Mouse (Mus musculus): ENCODE data around the gene Plvap.

The Plvap gene

DNA sequence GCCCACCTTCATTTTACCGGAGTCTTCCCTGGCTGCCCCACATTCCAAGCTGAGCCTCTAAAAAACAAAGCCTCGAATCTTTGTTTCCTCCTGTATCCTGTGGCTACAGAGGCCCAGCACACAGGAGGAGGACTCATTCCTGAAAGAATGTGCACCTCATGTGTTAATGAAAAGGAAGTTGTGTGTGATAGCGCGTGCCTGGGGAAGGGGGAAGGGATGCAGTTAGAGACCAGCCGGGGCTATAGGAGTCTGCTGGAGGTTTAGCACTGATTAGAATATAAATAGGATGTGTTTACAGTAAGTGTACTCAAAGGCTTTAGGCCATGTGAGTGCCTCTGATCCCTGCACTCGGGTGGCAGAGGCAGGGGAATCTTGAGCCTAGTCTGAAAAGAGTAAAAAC, 14.7 kb upstream of the Plvap start:
- DNase-seq (ENCODE audit: low read depth, low spot score) = no peak

DNA sequence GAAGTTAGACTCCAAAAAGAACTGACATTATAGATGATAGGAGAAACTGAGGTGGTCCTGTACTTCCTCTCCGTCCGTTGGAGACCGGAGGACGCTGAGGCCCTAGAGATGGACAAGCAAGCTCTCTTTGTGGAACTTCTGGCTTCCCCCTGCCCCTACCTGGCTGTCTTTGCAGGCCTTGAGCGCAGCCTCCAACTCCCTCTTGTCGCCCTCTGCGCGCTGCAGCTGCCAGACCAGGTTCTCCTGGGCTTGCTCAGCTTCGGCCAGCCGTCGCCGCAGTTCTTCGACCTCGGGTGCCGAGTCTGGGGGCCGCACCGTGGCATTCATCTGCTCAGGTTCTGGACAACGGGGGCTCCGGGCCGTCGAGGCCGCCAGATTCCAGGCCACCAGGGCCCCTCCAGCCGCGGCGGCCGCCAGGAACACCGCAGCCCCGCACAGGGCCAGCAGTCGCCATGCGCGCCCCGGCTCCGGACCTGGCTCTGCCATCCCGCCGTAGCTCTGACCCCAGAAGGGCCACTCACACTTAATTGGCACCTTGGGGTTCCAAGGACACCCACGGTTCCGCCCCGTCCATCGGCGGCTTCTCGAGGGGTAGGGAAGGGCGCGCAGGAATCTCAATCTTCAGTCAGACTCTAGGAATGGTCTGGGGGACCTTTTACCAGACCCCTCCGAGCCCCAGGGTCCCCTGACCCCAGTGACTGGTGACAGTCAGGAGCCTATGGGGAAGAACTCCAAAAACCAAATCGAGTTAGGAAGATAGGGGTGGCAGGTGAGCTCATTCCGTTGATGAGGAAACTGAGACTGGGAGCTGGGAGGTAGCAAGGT, 13.9 kb upstream of the Plvap start, which contains the start of gene Ccdc194:
TSS of gene Ccdc194 (minus strand) at position 486 of the 825 bp plus-strand sequence.
- no peak for DNase-seq (ENCODE audit: low read depth, low spot score)

DNA sequence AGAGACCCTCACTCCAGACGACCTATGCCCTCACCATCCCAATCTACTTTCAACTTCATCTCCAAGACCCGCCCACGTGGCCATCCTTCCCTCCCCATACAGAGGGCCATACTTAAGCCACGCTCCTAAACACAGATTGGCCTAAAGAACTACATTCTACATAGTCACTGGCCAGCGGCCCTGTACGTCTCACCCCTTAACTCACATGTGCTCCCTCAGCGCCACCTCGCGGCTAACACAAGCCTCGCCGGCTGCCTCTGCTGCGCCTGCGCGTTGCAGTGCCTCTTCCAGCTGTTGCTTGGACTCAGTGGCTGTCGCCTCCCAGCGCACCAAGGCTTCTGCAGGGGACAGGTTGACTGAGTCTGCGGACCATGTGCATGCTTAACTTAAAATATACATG, 10.1 kb upstream of the Plvap start:
- DNase-seq (ENCODE audit: low read depth, low spot score) = peak; percentile 87

DNA sequence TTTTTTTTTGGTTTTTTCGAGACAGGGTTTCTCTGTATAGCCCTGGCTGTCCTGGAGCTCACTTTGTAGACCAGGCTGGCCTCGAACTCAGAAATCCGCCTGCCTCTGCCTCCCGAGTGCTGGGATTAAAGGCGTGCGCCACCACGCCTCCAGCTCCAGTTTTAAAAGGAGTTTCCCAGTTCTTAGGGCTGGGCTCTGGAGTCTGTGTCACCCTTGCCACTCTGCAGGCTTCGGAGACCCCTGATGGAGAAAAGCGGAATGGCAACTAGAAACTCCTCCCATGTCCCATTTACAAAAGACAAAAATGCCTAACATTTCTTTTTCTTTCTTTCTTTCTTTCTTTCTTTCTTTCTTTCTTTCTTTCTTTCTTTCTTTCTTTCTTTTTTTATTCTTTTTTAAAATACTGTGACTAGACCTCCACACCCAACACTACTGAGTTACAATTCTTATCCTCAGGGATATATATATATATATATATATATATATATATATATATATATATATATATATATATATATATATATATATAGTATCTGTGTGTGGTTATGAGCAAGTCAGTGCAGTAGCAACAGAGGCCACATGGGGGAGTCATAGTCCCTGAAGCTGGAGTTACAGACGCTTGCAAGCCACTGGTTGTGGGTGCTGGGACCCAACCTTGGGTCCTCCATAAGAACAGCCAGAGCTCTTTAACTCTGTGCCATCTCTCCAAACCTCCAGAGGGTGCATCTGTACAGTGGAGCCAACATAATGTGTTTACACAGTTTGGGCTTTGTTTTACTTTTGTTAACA, 7.7 kb upstream of the Plvap start:
- peak; percentile 56 for DNase-seq (ENCODE audit: low read depth, low spot score)

DNA sequence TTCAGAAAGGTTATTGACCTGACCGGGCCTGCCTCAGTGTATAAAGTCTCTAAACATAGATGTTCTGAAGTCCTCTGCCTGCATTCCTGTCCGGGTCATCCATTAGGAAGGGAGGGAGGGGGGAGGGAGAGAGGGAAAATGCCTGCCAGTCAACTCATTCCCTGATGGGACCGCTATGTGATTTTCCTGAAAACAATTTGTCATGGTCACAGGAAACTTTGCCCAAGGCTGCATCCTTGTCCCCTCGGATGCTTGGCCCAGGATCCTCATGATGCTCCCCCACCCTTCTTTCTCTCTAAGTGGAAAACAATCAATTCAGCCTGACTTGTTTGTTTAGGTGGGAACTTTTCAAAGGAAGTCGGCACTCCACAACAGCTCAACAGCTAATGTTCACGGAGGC, 5.2 kb upstream of the Plvap start:
- no peak for DNase-seq (ENCODE audit: low read depth, low spot score)

DNA sequence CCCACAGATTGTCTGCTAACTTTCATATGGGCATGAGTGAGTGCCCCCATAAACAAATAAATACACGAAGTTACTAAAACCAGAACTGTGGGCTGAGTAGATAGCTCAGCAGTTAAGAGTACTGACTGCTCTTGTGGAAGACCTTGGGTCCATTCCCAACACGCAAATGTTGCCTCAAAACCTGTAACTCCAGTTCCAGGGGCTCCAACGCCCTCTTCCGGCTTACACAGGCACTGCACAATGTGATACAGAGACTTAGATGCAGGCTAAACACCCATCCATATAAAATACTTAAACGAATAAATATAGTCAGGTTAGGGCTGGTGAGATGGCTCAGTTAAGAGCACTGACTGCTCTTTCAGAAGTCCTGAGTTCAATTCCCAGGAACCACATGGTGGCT, 3.5 kb upstream of the Plvap start:
- no peak for DNase-seq (ENCODE audit: low read depth, low spot score)

DNA sequence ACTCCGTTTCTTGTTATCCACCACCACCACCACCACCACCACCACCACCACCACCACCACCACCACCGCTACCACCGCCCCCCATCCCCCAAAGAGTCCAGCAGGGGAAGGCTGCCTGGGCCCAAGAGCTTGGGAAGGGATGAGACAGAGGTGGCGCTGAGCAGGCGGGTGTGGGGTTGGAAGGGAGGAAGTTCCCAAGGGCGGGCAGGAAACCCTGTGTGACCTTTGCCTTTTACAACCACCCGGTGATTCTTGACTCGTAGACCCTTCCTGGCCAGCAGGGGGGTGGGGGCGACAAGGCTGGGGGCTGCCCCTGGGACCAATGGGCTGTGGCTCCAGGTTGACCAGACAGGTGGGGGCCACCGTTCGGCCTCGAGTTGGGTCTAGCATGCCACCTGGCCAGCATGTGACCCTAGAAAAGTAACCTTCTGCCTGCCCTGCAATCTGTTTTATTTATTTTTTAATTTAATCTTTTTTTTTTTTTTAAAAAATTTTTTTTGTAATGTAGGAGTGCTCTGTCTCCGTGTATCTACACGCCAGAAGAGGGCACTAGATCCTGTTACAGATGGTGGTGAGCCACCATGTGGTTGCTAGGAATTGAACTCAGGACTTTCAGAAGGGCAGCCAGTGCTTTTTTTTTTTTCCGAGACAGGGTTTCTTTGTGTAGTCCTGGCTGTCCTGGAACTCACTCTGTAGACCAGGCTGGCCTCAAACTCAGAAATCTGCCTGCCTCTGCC, 1.6 kb upstream of the Plvap start:
- DNase-seq (ENCODE audit: low read depth, low spot score) = no peak

DNA sequence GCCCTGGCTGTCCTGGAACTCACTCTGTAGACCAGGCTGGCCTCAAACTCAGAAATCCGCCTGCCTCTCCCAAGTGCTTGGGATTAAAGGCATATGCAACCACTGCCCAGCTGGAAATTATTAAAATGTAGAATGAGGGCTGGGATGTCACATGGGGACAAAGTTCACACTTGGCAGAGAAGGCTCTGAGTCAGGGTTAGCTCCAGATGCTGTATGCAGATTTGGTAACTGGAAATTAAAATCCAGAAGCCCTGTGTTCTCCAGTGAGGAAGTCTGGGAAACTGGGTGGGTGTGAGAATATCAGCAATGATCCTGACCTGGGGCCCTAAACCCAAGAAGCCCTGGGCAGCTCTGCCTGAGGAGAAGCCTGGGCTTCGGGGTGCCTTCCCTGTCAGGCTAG, 2.2 kb downstream of the Plvap start:
- DNase-seq (ENCODE audit: low read depth, low spot score) = no peak

DNA sequence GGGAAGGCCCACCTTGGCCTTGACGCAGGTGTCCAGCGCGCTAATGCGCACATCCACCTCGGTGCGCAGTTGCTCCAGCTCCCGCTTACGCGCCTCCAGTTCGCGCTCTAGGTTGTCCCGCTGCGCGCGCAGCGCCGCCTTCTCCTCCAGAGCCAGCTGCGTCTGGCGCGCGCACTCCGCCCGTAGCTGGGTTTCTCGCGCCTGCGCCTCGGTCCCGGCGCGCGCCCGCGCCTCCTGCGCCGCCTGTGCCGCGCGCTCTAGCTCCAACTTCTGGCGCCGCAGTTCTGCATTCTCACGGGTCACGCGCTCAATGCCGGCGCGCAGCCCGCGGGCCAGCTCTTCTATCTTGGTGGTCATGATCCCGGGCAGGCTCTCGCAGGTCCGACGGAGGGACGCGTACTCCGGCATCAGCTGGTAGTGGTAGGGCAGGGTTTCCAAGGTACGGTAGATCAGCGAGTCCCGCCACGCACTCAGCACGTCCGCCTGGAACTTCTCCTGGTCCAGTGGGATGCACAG, 3.9 kb downstream of the Plvap start:
- peak; percentile 68 for DNase-seq (ENCODE audit: low read depth, low spot score)

DNA sequence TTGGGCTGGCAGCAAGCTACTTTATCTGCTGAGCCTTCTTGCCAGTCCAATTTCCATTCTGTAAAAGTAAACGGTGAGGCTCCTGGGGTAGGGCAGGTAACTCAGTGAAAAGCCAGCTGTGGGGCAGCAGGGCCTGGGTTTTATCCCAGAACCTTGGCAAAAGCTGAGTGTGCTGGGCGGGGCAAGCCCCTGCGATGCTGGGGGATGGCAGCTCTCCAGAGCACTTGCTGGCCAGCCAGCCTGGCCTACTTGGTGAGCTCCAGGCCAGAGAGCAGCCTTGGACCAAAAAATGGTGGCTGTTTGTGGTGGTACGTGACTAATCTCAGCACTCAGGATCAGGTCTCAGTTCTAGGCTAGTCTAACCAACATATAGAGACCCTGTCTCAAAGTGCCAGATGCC, 5.6 kb downstream of the Plvap start:
- no peak for DNase-seq (ENCODE audit: low read depth, low spot score)

DNA sequence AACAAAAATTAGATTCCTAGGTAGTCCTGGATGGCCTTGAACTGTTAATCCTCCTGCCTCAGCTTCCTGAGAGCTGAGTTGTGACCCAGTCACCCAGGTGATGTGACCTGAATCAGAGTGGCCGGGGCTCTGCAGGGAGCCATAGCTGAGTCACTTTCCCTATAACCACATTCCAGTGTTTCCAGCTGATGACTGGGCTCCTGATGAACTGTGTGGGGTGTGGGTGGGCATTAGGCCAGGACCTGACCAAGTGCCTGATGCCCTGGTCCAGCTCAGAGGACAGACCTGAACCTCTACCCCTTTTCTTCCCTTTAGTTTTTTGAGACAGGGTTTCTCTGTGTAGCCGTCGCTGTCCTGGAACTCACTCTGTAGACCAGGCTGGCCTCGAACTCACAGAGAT, 6.2 kb downstream of the Plvap start:
- no peak for DNase-seq (ENCODE audit: low read depth, low spot score)

DNA sequence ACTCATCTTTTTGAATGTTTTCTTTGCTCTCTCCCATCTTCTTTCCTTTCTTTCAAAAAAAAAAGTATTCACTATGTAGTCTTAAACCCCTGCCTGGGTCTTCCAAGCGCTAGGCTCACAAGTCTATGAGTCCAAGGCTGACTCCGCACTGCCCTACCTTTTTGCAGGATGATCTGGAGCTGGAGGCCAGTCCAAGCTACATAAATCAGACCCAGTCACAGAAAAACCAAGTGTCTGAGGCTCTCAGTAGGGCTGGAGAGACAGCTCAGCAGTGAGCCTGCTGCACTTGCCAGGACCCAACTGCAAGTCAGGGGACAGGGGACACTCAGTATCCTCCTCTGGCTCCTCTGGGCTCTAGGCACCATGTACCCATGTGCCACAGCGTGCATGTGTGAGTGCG, 7.2 kb downstream of the Plvap start:
- no peak for DNase-seq (ENCODE audit: low read depth, low spot score)

DNA sequence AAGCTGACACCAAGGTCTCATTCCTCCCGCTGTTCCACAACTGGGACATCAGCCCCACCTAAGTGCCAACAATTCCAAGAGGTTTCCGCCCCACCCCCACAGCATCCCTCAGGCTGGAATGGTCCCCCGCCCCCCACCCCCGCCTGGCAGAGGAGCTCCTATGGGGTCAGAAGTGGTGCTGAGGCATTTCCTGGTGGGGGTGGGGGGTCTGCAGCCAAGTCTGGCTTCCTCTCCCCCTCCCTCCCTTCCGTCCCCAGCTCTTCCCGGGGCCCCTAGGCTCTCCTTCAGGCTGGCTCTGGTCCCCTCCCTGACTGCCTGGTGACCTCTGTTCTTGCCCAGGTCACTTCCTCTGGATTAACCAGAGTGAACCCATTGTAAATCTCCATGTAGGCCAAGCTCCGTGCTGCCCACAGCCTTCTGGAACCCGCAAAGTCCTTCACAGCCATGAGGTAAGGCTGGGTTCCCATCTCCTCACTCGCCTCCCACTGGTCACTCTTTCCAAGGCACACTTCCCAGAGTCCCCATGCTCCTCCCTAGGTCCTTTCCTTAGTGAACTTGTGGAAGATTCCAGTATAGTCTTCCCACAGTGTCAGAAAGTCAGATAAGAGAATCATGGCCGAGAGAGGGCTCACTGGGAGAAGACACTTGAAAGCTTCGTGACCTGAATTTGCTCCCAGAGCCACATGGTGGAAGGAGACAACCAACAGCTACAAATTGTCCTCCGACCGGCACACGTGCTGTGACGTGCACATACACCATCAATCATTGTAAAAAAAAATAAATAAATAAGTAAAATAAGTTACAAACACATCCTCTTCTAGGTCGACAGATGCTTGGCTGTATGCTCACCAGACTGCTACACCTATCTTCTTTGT, 12.5 kb downstream of the Plvap start:
- no peak for DNase-seq (ENCODE audit: low read depth, low spot score)

DNA sequence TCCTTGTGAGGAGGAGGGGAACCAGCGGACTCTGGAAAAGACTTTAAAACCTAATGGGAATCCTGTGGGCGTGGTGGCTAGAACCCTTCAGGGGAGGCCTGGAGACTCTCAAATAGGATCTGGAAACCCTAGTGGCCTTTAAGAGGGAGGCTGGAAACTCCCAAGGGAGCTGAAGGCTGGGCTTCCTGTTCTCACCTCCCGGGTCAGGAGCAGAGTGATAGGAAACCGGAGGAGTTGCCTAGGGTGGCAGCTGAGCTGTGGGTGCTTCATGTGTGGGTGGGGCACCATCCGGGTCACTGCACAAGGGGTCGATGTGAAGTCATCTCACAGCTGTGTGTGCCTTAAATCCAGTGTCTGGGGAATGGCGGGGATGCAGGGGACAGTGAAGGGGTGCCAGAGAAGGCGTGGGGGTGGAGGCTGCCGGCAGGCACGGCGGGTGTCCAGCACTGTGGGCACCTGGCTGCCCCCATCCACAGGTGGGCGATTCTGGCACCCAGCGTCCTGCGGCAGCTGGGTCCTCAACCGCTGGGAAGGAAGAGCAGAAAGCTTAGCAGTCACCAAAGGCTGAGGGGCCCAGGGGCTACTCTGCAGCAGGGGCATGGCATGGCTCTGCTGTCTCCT, 13.6 kb downstream of the Plvap start:
- no peak for DNase-seq (ENCODE audit: low read depth, low spot score)

DNA sequence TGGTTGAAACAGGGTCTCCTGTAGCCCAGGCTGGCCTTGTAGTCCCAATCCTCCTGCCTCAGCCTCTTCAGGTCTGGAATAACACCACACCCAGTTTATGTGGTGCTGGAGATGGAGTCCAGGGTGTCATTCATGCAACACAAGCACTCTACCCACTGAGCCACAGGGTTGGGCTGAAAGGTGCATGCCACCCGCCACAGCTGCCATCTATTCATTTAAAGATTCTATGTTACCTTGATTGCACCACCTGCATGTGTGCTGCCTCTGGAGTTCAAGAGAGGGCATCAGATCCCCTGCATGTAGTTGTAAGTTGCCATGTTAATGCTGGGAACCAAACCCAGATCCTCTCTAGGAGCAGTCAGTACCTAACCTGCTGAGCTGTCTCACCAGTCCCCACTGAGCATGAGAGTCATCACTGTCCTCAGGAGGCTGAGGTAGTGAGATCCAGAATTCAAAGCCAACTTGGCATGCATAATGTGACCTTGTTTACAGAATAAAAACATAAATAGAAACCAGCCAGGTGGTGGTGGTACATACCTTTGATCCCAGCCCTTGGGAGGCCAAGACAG, 14.4 kb downstream of the Plvap start:
- DNase-seq (ENCODE audit: low read depth, low spot score) = no peak

DNA sequence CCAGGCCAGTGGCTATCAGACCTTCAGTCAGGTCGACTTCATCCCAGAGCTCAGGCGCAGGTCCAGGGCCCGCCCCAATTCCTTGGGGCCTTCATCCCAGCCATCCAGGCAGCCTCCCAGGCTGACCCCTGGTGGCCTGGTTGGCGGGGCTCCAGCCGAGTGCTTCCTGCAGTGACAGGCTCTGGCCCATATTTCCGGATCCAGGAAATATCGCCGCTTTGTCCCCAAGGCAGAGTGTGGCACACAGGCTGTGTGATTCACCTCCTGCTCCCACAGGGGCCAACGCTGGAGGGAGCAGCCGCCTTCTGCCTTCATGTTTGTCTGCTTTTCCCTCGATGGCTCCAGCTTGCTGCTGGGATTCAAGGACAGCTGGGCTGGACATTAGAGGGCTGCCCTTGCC, 15.1 kb downstream of the Plvap start:
- DNase-seq (ENCODE audit: low read depth, low spot score) = no peak

DNA sequence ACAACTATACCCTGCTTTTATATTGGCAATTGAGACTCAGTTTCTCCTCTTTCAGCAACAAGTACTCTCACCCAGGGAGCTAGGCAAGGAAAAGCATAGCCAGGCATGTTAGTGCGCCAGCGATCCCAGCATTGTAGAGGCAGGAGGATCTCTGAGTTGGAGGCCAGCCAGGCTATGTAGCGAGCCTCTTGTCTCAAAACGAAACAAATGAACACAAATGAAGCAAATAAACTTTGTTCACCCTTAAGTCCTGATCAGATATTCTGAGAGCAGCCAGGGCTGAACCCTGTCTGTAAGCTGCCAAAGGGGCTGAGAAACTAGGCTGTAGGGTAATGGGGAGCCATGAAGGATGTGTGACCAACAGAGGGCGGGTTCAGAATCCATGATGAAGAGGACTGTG, 15.7 kb downstream of the Plvap start:
- DNase-seq (ENCODE audit: low read depth, low spot score) = no peak

DNA sequence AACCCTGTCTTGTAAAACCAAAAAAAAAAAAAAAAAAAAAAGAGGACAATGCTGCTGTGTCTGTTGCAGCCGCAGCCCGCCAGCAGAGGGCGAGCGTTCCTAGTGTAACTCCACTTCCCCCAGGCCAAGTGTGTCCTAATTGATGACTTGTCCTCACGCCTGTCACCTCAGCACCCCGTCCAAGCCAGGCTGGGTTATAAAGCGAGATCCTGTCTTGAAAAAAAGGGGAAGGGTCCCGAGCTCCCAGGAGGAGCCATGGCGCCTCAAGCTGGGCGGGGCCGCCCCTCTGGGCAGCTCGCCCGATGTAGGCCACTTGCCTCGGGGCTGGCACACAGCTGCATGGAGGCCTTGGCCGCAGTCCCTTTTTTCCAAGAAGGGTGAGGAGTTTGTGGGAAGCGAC, 16.5 kb downstream of the Plvap start:
- DNase-seq (ENCODE audit: low read depth, low spot score) = peak; percentile 67

DNA sequence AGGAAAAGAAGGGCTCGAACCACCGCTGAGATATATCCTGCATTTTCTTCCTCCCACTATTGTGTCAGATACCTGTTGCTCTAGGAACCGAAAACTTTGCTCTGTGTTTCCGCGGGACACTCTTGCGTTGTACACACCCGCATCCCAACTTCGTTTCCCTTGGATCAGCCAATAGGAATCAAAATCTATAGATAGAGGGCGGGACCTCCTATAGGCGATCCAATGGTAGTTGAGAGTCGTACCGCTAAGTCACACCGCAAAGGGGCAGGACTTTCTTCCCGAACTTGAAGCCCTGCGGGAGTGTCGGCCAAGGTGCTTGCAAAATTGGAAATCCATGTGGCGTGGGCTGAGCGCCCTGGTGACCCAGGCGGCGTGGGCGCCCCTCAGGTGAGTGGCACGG, 23.1 kb downstream of the Plvap start:
- DNase-seq (ENCODE audit: low read depth, low spot score) = peak; percentile 95

DNA sequence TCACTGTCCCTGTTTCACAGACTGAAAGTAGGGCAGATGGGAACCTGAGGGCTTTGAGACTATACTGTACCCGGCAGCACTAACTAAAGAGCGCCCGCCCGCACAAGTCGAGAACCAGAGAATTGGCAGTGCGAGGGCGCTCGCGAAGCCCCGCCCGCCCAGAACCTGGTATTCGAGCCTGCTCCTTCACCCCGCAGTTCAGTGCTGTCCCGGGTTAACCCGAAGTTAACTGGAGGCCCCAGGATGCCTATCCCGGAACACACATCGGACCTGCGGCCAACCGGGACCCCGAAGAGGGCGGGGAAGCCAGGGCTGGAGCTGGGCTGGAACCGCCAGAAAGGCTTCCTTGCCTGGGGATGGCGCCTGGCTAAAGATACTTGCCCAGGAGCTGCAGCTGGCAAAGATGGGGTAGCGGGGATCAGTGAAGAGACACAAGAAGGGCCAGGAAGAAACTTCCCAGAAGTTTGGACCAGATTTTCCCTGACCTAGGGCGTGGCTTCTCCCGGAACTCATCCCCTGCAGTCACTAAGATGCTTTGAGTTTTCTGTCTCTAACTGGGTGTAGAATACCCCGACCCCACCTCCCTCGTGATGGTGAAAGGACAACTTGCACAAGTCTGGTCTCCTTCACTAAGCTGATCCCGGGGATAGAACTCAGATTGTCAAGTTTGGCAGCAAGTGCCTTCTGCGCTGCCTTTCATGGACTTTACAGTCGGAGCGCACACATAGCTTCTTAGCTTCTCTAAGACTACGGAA, 23.7 kb downstream of the Plvap start, which contains the start of gene Gtpbp3:
TSS of gene Gtpbp3 (plus strand) at position 413 of the 755 bp plus-strand sequence.
- DNase-seq (ENCODE audit: low read depth, low spot score) = peak; percentile 43
